Mouse (Mus musculus): ENCODE measurements around the gene Zscan21. TPM values are rescaled to one million over a fixed set of nuclear protein-coding genes. Genes with fewer than 3 reads are reported as not detected.
A peak's percentile ranks its signal among the peaks of the same experiment; 100 is the strongest.

The Zscan21 gene
- total and polyA plus RNA-seq, 3 experiments, result 5.9 to 11.7 (median 10.1) TPM

- no peaks in the 10 kb centered on the region for H3K36me3 ChIP-seq (ENCODE audit: control insufficient read depth, insufficient read depth, low read length)
- intact Hi-C loops (cut with DNase I), result loop anchor here (1.0 to 2.0 kb wide), 2 partner anchors 10 to 16 kb away; partner anchors contain the start of genes Cops6 and Zfp113
- H3K4me1 ChIP-seq (ENCODE audit: control insufficient read depth, insufficient read depth, low read length), result peaks cover 4% of the 10 kb centered on the region
- DNase-seq, result peak; percentile 97 to 98
- peak overlapping the region; percentile 96 for H3K27ac ChIP-seq
- under 1% methylated on average over 47 of the region's 47 CpGs for WGBS
- H3K27me3 ChIP-seq (ENCODE audit: control insufficient read depth, insufficient read depth, low read length), result no peaks in the 10 kb centered on the region
- peak overlapping the region; percentile 87 for H3K4me3 ChIP-seq
- H3K79me2 ChIP-seq (replicated peaks; ENCODE audit: control insufficient read depth, insufficient read depth, low read length), result no peaks in the 10 kb centered on the region
- peak overlapping the region; percentile 77 for H3K9ac ChIP-seq (ENCODE audit: low read depth, low read length)
- TF ChIP-seq POLR2A (IDR thresholded peaks at IDR 0.05; ENCODE audit: insufficient read depth, low read depth, low read length) (peak; percentile 67), CTCF (IDR thresholded peaks at IDR 0.05) (peak; percentile 35), EP300 (IDR thresholded peaks at IDR 0.05; ENCODE audit: insufficient read depth, low read depth, low read length) (peak; percentile 67; the same call in 1 of the 2 replicates)
These were observed 54.3 kb downstream of the Zscan21 start for GRCm38 (mm10) chr5:138170936-138171561.

GRCm38 (mm10) chr5:138171695-138172491, 55.2 kb downstream of the Zscan21 start, which contains the start of the genes Ap4m1 and Mcm7:
Ap4m1 (plus strand) TSS chr5:138172002.
Mcm7 (minus strand) TSS chr5:138172422.
- WGBS, result under 1% methylated on average over 54 of the region's 54 CpGs
- DNase-seq, result peak; percentile 98
- Histone ChIP-seq H3K27ac (peak within 1 kb of the TSS; percentile 96), H3K36me3 (ENCODE audit: control insufficient read depth, insufficient read depth, low read length) (no peaks in the 10 kb centered on the region), H3K9ac (ENCODE audit: low read depth, low read length) (peak within 1 kb of the TSS; percentile 77), H3K4me1 (ENCODE audit: control insufficient read depth, insufficient read depth, low read length) (peaks cover 4% of the 10 kb centered on the region), H3K79me2 (replicated peaks; ENCODE audit: control insufficient read depth, insufficient read depth, low read length) (no peaks in the 10 kb centered on the region), H3K27me3 (ENCODE audit: control insufficient read depth, insufficient read depth, low read length) (no peaks in the 10 kb centered on the region), H3K4me3 (peak within 1 kb of the TSS; percentile 87)
- TF ChIP-seq POLR2A (IDR thresholded peaks at IDR 0.05; ENCODE audit: insufficient read depth, low read depth, low read length) (peak; percentile 60), EP300 (IDR thresholded peaks at IDR 0.05; ENCODE audit: insufficient read depth, low read depth, low read length) (no peak), CTCF (IDR thresholded peaks at IDR 0.05) (peak; percentile 47)
- intact Hi-C loops (cut with DNase I), result loop anchor here (1.0 to 2.0 kb wide), 2 partner anchors 15 to 17 kb away; partner anchors contain the start of genes Cnpy4, Taf6 and Zfp113

- H3K27me3 ChIP-seq (ENCODE audit: control insufficient read depth, insufficient read depth, low read length), result no peaks in the 10 kb centered on the region
- no peaks in the 10 kb centered on the region for H3K36me3 ChIP-seq (ENCODE audit: control insufficient read depth, insufficient read depth, low read length)
- TF ChIP-seq POLR2A (IDR thresholded peaks at IDR 0.05; ENCODE audit: insufficient read depth, low read depth, low read length), result no peak
- no peak for TF ChIP-seq EP300 (IDR thresholded peaks at IDR 0.05; ENCODE audit: insufficient read depth, low read depth, low read length)
- TF ChIP-seq CTCF (IDR thresholded peaks at IDR 0.05), result no peak
- H3K4me1 ChIP-seq (ENCODE audit: control insufficient read depth, insufficient read depth, low read length), result peaks cover 4% of the 10 kb centered on the region
- no peak overlapping the region for H3K4me3 ChIP-seq
- no peak overlapping the region for H3K9ac ChIP-seq (ENCODE audit: low read depth, low read length)
- intact Hi-C loops (cut with DNase I), result no loop called here
- no peaks in the 10 kb centered on the region for H3K79me2 ChIP-seq (replicated peaks; ENCODE audit: control insufficient read depth, insufficient read depth, low read length)
- no peak for DNase-seq
- WGBS, result 79% methylated on average over 3 of the region's 3 CpGs
- no peak overlapping the region for H3K27ac ChIP-seq
These were observed 56.5 kb downstream of the Zscan21 start for GRCm38 (mm10) chr5:138173217-138173616.

Small RNAs within 50 kb of the gene (microRNA-seq; reads per million reads assigned to microRNA genes)
- gene Mir106b (1,050 to 5,702 reads per million in 2 experiments), gene Mir25 (780 to 1,868 reads per million in 2 experiments), gene Mir93 (11,630 to 14,308 reads per million in 2 experiments)

Other genes starting within 250 kb of the Zscan21 start
- 1 to 10 TPM; 1.1 to 1.3 TPM for gene Pilrb2, start 245.1 kb upstream of the Zscan21 start, total RNA-seq (2021)
- 1.4 and 3.2 TPM in 2 replicates for gene Pilrb2, start 245.1 kb upstream of the Zscan21 start, polyA plus RNA-seq (2012; rRNA removed)
- gene Cyp3a13, start 195.3 kb upstream of the Zscan21 start, total RNA-seq (2021), result under 1 TPM; 0.13 to 0.18 TPM
- gene Cyp3a13, start 195.3 kb upstream of the Zscan21 start, polyA plus RNA-seq (2012; rRNA removed), result 0.06 TPM in 1 of 2 replicates, not detected in the other
- under 1 TPM; 0.18 to 0.29 TPM for gene Gjc3, start 153.8 kb upstream of the Zscan21 start, total RNA-seq (2021)
- 0.43 and 0.67 TPM in 2 replicates for gene Gjc3, start 153.8 kb upstream of the Zscan21 start, polyA plus RNA-seq (2012; rRNA removed)
- not detected for gene Azgp1, start 135.4 kb upstream of the Zscan21 start, total RNA-seq (2021)
- 1.1 TPM in 1 of 2 replicates, not detected in the other for gene Azgp1, start 135.4 kb upstream of the Zscan21 start, polyA plus RNA-seq (2012; rRNA removed)
- gene Smok3a, start 95.6 kb upstream of the Zscan21 start, total RNA-seq (2021), result not detected
- not detected in 2 replicates for gene Smok3a, start 95.6 kb upstream of the Zscan21 start, polyA plus RNA-seq (2012; rRNA removed)
- not detected for gene Smok3b, start 95.5 kb upstream of the Zscan21 start, total RNA-seq (2021)
- not detected in 2 replicates for gene Smok3b, start 95.5 kb upstream of the Zscan21 start, polyA plus RNA-seq (2012; rRNA removed)
- gene Smok3c, start 63.7 kb upstream of the Zscan21 start, total RNA-seq (2021), result not detected
- not detected in 2 replicates for gene Smok3c, start 63.7 kb upstream of the Zscan21 start, polyA plus RNA-seq (2012; rRNA removed)
- gene Zkscan1, start 31.8 kb upstream of the Zscan21 start, total RNA-seq (2021), result 10 to 100 TPM; 14.0 to 15.3 TPM
- 3.7 and 6.4 TPM in 2 replicates for gene Zkscan1, start 31.8 kb upstream of the Zscan21 start, polyA plus RNA-seq (2012; rRNA removed)
- 1 to 10 TPM; 8.1 to 8.8 TPM for gene Zfp113, start 38.8 kb downstream of the Zscan21 start, total RNA-seq (2021)
- gene Zfp113, start 38.8 kb downstream of the Zscan21 start, polyA plus RNA-seq (2012; rRNA removed), result 2.1 and 2.3 TPM in 2 replicates
- gene Cops6, start 44.2 kb downstream of the Zscan21 start, total RNA-seq (2021), result 100 to 1,000 TPM; 121 to 135 TPM
- 116 and 149 TPM in 2 replicates for gene Cops6, start 44.2 kb downstream of the Zscan21 start, polyA plus RNA-seq (2012; rRNA removed)
- 1 to 10 TPM; 7.3 to 7.5 TPM for gene Ap4m1, start 55.1 kb downstream of the Zscan21 start, total RNA-seq (2021)
- gene Ap4m1, start 55.1 kb downstream of the Zscan21 start, polyA plus RNA-seq (2012; rRNA removed), result 15.2 and 16.3 TPM in 2 replicates
- gene Mcm7, start 55.5 kb downstream of the Zscan21 start, total RNA-seq (2021), result 1 to 10 TPM; 8.8 to 9.6 TPM
- 8.5 and 9.8 TPM in 2 replicates for gene Mcm7, start 55.5 kb downstream of the Zscan21 start, polyA plus RNA-seq (2012; rRNA removed)
- gene Taf6, start 70.5 kb downstream of the Zscan21 start, total RNA-seq (2021), result 10 to 100 TPM; 32.1 to 36.5 TPM
- gene Taf6, start 70.5 kb downstream of the Zscan21 start, polyA plus RNA-seq (2012; rRNA removed), result 56.7 and 67.5 TPM in 2 replicates
- 1 to 10 TPM; 5.9 to 7.2 TPM for gene Cnpy4, start 70.6 kb downstream of the Zscan21 start, total RNA-seq (2021)
- 2.2 and 4.1 TPM in 2 replicates for gene Cnpy4, start 70.6 kb downstream of the Zscan21 start, polyA plus RNA-seq (2012; rRNA removed)
- 1 to 10 TPM; 2.3 to 3.5 TPM for gene Mblac1, start 77.4 kb downstream of the Zscan21 start, total RNA-seq (2021)
- 1.6 and 1.7 TPM in 2 replicates for gene Mblac1, start 77.4 kb downstream of the Zscan21 start, polyA plus RNA-seq (2012; rRNA removed)
- 1 to 10 TPM in 1 of 2 experiments, under 1 TPM in 1; 0.98 to 1.2 TPM for gene Nxpe5, start 109.0 kb downstream of the Zscan21 start, total RNA-seq (2021)
- gene Nxpe5, start 109.0 kb downstream of the Zscan21 start, polyA plus RNA-seq (2012; rRNA removed), result 0.10 and 0.26 TPM in 2 replicates
- gene Lamtor4, start 138.6 kb downstream of the Zscan21 start, total RNA-seq (2021), result 10 to 100 TPM; 45.5 to 54.3 TPM
- 151 and 163 TPM in 2 replicates for gene Lamtor4, start 138.6 kb downstream of the Zscan21 start, polyA plus RNA-seq (2012; rRNA removed)
- 1 to 10 TPM; 3.7 to 4.0 TPM for gene BC037034, start 147.1 kb downstream of the Zscan21 start, total RNA-seq (2021)
- gene BC037034, start 147.1 kb downstream of the Zscan21 start, polyA plus RNA-seq (2012; rRNA removed), result 10.4 and 15.2 TPM in 2 replicates
- gene Gal3st4, start 155.9 kb downstream of the Zscan21 start, total RNA-seq (2021), result under 1 TPM; 0.23 to 0.30 TPM
- 0.29 and 0.70 TPM in 2 replicates for gene Gal3st4, start 155.9 kb downstream of the Zscan21 start, polyA plus RNA-seq (2012; rRNA removed)
- not detected for gene Gm43720, start 163.1 kb downstream of the Zscan21 start, total RNA-seq (2021)
- not detected in 2 replicates for gene Gm43720, start 163.1 kb downstream of the Zscan21 start, polyA plus RNA-seq (2012; rRNA removed)
- under 1 TPM; 0.09 to 0.39 TPM for gene Gpc2, start 163.1 kb downstream of the Zscan21 start, total RNA-seq (2021)
- gene Gpc2, start 163.1 kb downstream of the Zscan21 start, polyA plus RNA-seq (2012; rRNA removed), result 1.8 and 1.9 TPM in 2 replicates
- not detected for gene Stag3, start 163.3 kb downstream of the Zscan21 start, total RNA-seq (2021)
- gene Stag3, start 163.3 kb downstream of the Zscan21 start, polyA plus RNA-seq (2012; rRNA removed), result 0.29 and 0.98 TPM in 2 replicates
- under 1 TPM; 0.31 to 0.41 TPM for gene Pvrig, start 225.1 kb downstream of the Zscan21 start, total RNA-seq (2021)
- gene Pvrig, start 225.1 kb downstream of the Zscan21 start, polyA plus RNA-seq (2012; rRNA removed), result 0.14 and 0.15 TPM in 2 replicates

All from heart, adult 2 months (tissue).